Mouse (Mus musculus) layer of hippocampus, adult 9-10 months (tissue): ENCODE measurements at regions not wholly inside any gene's neighbourhood (a gene's known extent, or its start where the extent isn't known, plus 50 kb on each side); places are given as distances from the start of the nearest gene placed in this dataset.

Experiments used
- DNase-seq: peaks from one replicate; pipeline ENCODE4 v3.0.0; 2022; ENCODE audit warnings: low spot score

DNA sequence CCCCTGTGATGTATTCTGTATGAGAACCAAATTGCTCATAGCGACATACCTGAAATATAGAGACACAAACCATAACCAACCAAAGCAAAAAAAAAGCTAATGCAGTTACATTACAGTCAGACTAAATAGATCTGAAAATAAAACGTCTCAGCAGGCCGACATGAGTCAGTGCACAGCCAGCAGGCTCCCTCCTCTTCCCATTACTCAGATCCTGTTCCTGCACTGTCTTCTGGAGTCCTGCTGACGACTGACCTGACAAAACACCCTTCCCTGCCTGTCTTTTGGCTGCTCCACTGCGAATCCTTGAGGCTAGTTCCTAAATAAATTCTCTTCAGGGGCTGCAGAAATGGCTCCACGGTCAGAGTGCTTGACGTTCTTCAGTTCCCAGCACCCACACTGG is 61.3 kb upstream of the 1600014C23Rik start:
- no peak for DNase-seq

DNA sequence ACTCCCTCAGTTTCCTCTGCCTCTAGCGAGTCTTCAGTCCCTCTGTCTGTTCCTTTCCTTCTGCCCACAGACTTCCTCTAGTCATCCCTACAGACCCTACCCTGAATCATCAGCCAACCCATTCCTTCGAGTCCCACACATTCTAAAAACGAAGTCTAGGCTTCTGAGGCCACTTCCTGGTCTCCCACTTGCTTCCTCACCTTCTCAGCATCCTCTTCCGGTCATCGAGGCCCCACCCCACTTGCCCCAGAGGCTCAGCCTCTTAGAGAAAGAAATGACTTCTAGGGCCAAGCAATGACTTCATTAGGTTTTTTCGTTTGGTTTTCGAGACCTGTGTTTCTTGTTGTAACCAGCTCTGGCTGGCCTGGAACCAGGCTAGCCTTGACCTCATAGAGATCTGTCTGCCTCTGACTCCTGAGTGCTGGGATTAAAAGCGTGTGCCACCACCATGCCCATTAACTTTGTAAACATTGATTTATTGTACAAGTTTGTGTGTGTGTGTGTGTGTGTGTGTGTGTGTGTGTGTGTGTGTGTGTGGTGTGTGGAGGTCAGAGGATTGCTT is 57.4 kb upstream of the 1600014C23Rik start:
- DNase-seq, result no peak

DNA sequence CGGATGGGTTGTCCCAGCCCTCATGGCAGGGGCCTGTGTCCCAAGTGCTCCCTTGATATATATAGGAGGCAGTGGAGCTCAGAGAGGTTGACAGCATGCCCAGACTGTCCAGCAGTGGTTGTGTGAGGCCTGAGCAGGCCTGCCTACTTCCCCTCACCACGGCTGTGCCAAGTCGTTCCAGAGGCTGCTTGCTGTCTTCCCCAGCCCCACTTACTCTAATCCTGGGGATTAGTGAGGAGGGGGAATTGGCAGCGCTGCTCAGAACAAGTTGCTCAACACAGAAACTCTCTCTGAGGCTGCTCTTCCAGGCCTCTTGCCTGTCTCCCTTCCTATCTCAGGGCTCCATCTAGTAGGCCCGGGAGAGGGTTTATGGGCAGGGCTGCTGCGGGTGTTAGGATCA is 56.1 kb upstream of the 1600014C23Rik start:
- DNase-seq, result no peak

GRCm38 (mm10) chr17:45784905-45785304 is 51.3 kb upstream of the 1600014C23Rik start:
- DNase-seq, result no peak

DNA sequence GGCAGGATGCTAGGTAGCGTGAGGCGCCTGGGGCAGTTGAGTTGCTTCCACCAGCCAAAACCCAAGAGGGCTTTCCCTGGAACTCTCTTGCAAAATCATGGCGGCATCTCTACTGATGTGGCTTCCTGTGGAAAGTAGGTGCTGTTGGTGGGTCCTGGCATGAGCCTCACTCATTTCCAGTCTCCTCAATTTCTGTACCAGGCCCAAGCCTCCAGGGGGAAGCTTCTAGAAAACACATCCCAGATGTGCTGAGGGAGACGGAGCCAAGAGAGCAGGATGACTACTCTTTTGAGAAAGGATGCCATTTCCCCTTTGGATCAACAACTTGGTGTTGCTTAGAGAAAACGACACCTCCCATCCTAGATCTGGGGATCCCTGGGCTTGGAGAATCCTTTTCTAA is 50.9 kb upstream of the 1600014C23Rik start:
- no peak for DNase-seq
